Mouse (Mus musculus) neural tube, embryonic 12.5 days (tissue): ENCODE results near the gene Cd3eap. TPM values are rescaled to one million over a fixed set of nuclear protein-coding genes. Genes with fewer than 3 reads are reported as not detected.

Experiments used
- ATAC-seq: fragments of 200-750 bp; cut with Nextera tagmentation; 2 replicates; pipeline ENCODE4 v1.8.0; 2017; ENCODE audit warnings: low read depth, mild to moderate bottlenecking, moderate TSS enrichment, moderate library complexity; ENCODE audit not compliant: low FRiP score
- H3K27ac ChIP-seq: fragments of 300-500 bp; sonication (generic); 2 replicates; pipeline ENCODE4 v1.5.1; 2016
- H3K27me3 ChIP-seq: fragments of 300-500 bp; sonication (generic); replicated peaks from 2 replicates; pipeline ENCODE4 v1.6.1; 2016; ENCODE audit warnings: mild to moderate bottlenecking
- H3K36me3 ChIP-seq: fragments of 300-500 bp; sonication (generic); 2 replicates; pipeline ENCODE4 v1.6.1; 2016; ENCODE audit warnings: mild to moderate bottlenecking
- H3K4me1 ChIP-seq: fragments of 300-500 bp; sonication (generic); 2 replicates; pipeline ENCODE4 v1.6.1; 2016
- H3K4me2 ChIP-seq: fragments of 300-500 bp; sonication (generic); replicated peaks from 2 replicates; pipeline ENCODE4 v1.6.1; 2016; ENCODE audit warnings: mild to moderate bottlenecking
- H3K4me3 ChIP-seq: fragments of 300-500 bp; sonication (generic); 2 replicates; pipeline ENCODE4 v1.5.1; 2016
- H3K9ac ChIP-seq: fragments of 300-500 bp; sonication (generic); 2 replicates; pipeline ENCODE4 v1.6.1; 2016; ENCODE audit warnings: mild to moderate bottlenecking
- H3K9me3 ChIP-seq: fragments of 300-500 bp; sonication (generic); 2 replicates; pipeline ENCODE4 v1.6.1; 2016; ENCODE audit warnings: mild to moderate bottlenecking
- WGBS: fragments of 180-500 bp; shearing (Covaris S2); methylation state at CpG from one replicate; pipeline ENCODE4 v1.1.7; 2016; 5-methylcytosine and 5-hydroxymethylcytosine counted together
- polyA plus RNA-seq: library from polyadenylated mRNA; unstranded; fragments of >200 nt; fragmentation: Nextera tagmentation; extraction: Ambion mirVana; gene quantifications from 2 replicates; pipeline ENCODE4 v1.2.1, GENCODE M21; 2016

Gene Cd3eap
- polyA plus RNA-seq, 1 experiment from 2014 or later, result 19.8 TPM

- peak overlapping the region; percentile 93 for H3K4me2 ChIP-seq
- peaks cover 13% of the 10 kb centered on the region for H3K27me3 ChIP-seq
- no peaks in the 10 kb centered on the region for H3K36me3 ChIP-seq
- under 1% methylated on average over 27 of the region's 27 CpGs for WGBS
- peak overlapping the region; percentile 47 for H3K9ac ChIP-seq
- no peak overlapping the region for H3K27ac ChIP-seq
- H3K4me1 ChIP-seq, result peaks cover 33% of the 10 kb centered on the region
- peak; percentile 17; the same call in 1 of the 2 replicates for ATAC-seq
- no peaks in the 10 kb centered on the region for H3K9me3 ChIP-seq
- peak overlapping the region; percentile 46 for H3K4me3 ChIP-seq
Observed at GRCm38 (mm10) chr7:19342481-19343027, 16.7 kb downstream of the Cd3eap start.

GRCm38 (mm10) chr7:19341761-19342409 lies 17.4 kb downstream of the Cd3eap start:
- Histone ChIP-seq H3K36me3 (no peaks in the 10 kb centered on the region), H3K9ac (peak overlapping the region; percentile 47), H3K27ac (no peak overlapping the region), H3K27me3 (peaks cover 13% of the 10 kb centered on the region), H3K4me1 (peaks cover 33% of the 10 kb centered on the region), H3K9me3 (no peaks in the 10 kb centered on the region), H3K4me3 (peak overlapping the region; percentile 46), H3K4me2 (peak overlapping the region; percentile 93)
- 1% methylated on average over 41 of the region's 41 CpGs for WGBS
- no peak for ATAC-seq

- peak overlapping the region; percentile 1; the same call in 1 of the 2 replicates for H3K4me3 ChIP-seq
- WGBS, result 19% methylated on average over 10 of the region's 10 CpGs
- peaks cover 31% of the 10 kb centered on the region for H3K4me1 ChIP-seq
- no peaks in the 10 kb centered on the region for H3K36me3 ChIP-seq
- H3K9ac ChIP-seq, result no peak overlapping the region
- peaks cover 13% of the 10 kb centered on the region for H3K27me3 ChIP-seq
- H3K27ac ChIP-seq, result no peak overlapping the region
- peak overlapping the region; percentile 93 for H3K4me2 ChIP-seq
- H3K9me3 ChIP-seq, result no peaks in the 10 kb centered on the region
- no peak for ATAC-seq
Observed at GRCm38 (mm10) chr7:19341250-19341649, 18.0 kb downstream of the Cd3eap start.

- peaks cover 13% of the 10 kb centered on the region for H3K27me3 ChIP-seq
- no peak for ATAC-seq
- H3K4me2 ChIP-seq, result no peak overlapping the region
- no peak overlapping the region for H3K9ac ChIP-seq
- H3K4me3 ChIP-seq, result no peak overlapping the region
- no peak overlapping the region for H3K27ac ChIP-seq
- no peaks in the 10 kb centered on the region for H3K9me3 ChIP-seq
- WGBS, result 74% methylated on average over 7 of the region's 7 CpGs
- H3K4me1 ChIP-seq, result peaks cover 24% of the 10 kb centered on the region
- H3K36me3 ChIP-seq, result no peaks in the 10 kb centered on the region
Observed at GRCm38 (mm10) chr7:19338596-19338995, 20.7 kb downstream of the Cd3eap start.

GRCm38 (mm10) chr7:19338060-19338459 lies 21.2 kb downstream of the Cd3eap start:
- Histone ChIP-seq H3K9ac (no peak overlapping the region), H3K36me3 (no peaks in the 10 kb centered on the region), H3K27me3 (peaks cover 13% of the 10 kb centered on the region), H3K9me3 (no peaks in the 10 kb centered on the region), H3K4me1 (peaks cover 27% of the 10 kb centered on the region), H3K4me2 (no peak overlapping the region), H3K4me3 (no peak overlapping the region), H3K27ac (no peak overlapping the region)
- WGBS, result 68% methylated on average over 2 of the region's 2 CpGs
- ATAC-seq, result no peak

GRCm38 (mm10) chr7:19337122-19337521 lies 22.2 kb downstream of the Cd3eap start:
- no peak overlapping the region for H3K27ac ChIP-seq
- peaks cover 11% of the 10 kb centered on the region for H3K27me3 ChIP-seq
- no peaks in the 10 kb centered on the region for H3K36me3 ChIP-seq
- H3K4me3 ChIP-seq, result no peak overlapping the region
- H3K9me3 ChIP-seq, result no peaks in the 10 kb centered on the region
- H3K9ac ChIP-seq, result no peak overlapping the region
- H3K4me1 ChIP-seq, result peaks cover 21% of the 10 kb centered on the region
- ATAC-seq, result no peak
- H3K4me2 ChIP-seq, result no peak overlapping the region
- WGBS, result 63% methylated on average over 10 of the region's 10 CpGs

- no peak overlapping the region for H3K4me3 ChIP-seq
- no peaks in the 10 kb centered on the region for H3K36me3 ChIP-seq
- no peaks in the 10 kb centered on the region for H3K9me3 ChIP-seq
- WGBS, result 33% methylated on average over 3 of the region's 3 CpGs
- no peak for ATAC-seq
- no peak overlapping the region for H3K9ac ChIP-seq
- H3K27ac ChIP-seq, result no peak overlapping the region
- no peak overlapping the region for H3K4me2 ChIP-seq
- H3K4me1 ChIP-seq, result peaks cover 12% of the 10 kb centered on the region
- H3K27me3 ChIP-seq, result no peaks in the 10 kb centered on the region
Observed at GRCm38 (mm10) chr7:19335583-19335982, 23.7 kb downstream of the Cd3eap start.

GRCm38 (mm10) chr7:19332709-19333352 lies 26.5 kb downstream of the Cd3eap start:
- WGBS, result under 1% methylated on average over 48 of the region's 52 CpGs
- H3K9ac ChIP-seq, result peak overlapping the region; percentile 81
- H3K4me2 ChIP-seq, result peak overlapping the region; percentile 90
- H3K36me3 ChIP-seq, result no peaks in the 10 kb centered on the region
- H3K4me3 ChIP-seq, result peak overlapping the region; percentile 62
- peak; percentile 37; the same call in 1 of the 2 replicates for ATAC-seq
- H3K9me3 ChIP-seq, result no peaks in the 10 kb centered on the region
- no peaks in the 10 kb centered on the region for H3K27me3 ChIP-seq
- H3K27ac ChIP-seq, result no peak overlapping the region
- peaks cover 12% of the 10 kb centered on the region for H3K4me1 ChIP-seq

GRCm38 (mm10) chr7:19331910-19332309 lies 27.4 kb downstream of the Cd3eap start:
- Histone ChIP-seq H3K4me3 (no peak overlapping the region), H3K27ac (no peak overlapping the region), H3K4me1 (peaks cover 17% of the 10 kb centered on the region), H3K9ac (no peak overlapping the region), H3K9me3 (no peaks in the 10 kb centered on the region), H3K36me3 (no peaks in the 10 kb centered on the region), H3K27me3 (no peaks in the 10 kb centered on the region), H3K4me2 (no peak overlapping the region)
- ATAC-seq, result no peak
- 72% methylated on average over 2 of the region's 2 CpGs for WGBS

GRCm38 (mm10) chr7:19328425-19328824 lies 30.9 kb downstream of the Cd3eap start:
- Histone ChIP-seq H3K27ac (no peak overlapping the region), H3K36me3 (no peaks in the 10 kb centered on the region), H3K4me2 (no peak overlapping the region), H3K4me3 (no peak overlapping the region), H3K27me3 (no peaks in the 10 kb centered on the region), H3K9me3 (no peaks in the 10 kb centered on the region), H3K9ac (no peak overlapping the region), H3K4me1 (peaks cover 17% of the 10 kb centered on the region)
- no peak for ATAC-seq

- H3K9me3 ChIP-seq, result no peaks in the 10 kb centered on the region
- H3K4me1 ChIP-seq, result peaks cover 13% of the 10 kb centered on the region
- H3K4me3 ChIP-seq, result no peak overlapping the region
- H3K36me3 ChIP-seq, result no peaks in the 10 kb centered on the region
- WGBS, result 77% methylated on average over 5 of the region's 5 CpGs
- peak overlapping the region; percentile 74; the same call in 1 of the 2 replicates for H3K4me2 ChIP-seq
- H3K9ac ChIP-seq, result 0 out of 2 replicates have a peak overlapping the region, but pooled peaks have one; percentile 3
- no peak for ATAC-seq
- no peak overlapping the region for H3K27ac ChIP-seq
- H3K27me3 ChIP-seq, result no peaks in the 10 kb centered on the region
Observed at GRCm38 (mm10) chr7:19327782-19328181, 31.5 kb downstream of the Cd3eap start.

- peak; percentile 55 for ATAC-seq
Observed at GRCm38 (mm10) chr7:19327128-19327527, 32.2 kb downstream of the Cd3eap start.

More at GRCm38 (mm10) chr7:19327128-19327527, 32.2 kb downstream of the Cd3eap start:
- no peaks in the 10 kb centered on the region for H3K9me3 ChIP-seq
- H3K27me3 ChIP-seq, result no peaks in the 10 kb centered on the region; the same call in 1 of the 2 replicates
- 0% methylated on average over 22 of the region's 22 CpGs for WGBS
- peak overlapping the region; percentile 42 for H3K9ac ChIP-seq
- H3K27ac ChIP-seq, result no peak overlapping the region
- no peaks in the 10 kb centered on the region for H3K36me3 ChIP-seq
- H3K4me2 ChIP-seq, result peak overlapping the region; percentile 74
- H3K4me3 ChIP-seq, result peak overlapping the region; percentile 31
- peaks cover 13% of the 10 kb centered on the region for H3K4me1 ChIP-seq
